Mouse (Mus musculus) MEL (cell line): ENCODE results near the gene Gcnt3.

ENCODE experiments used
- BHLHE40 ChIP-seq: IDR thresholded peaks from 2 replicates; pipeline ENCODE4 v1.6.1; 2012; ENCODE audit warnings: low read depth, mild to moderate bottlenecking, inconsistent platforms, low read length, improper control_type of control experiment, borderline replicate concordance
- CTCF ChIP-seq, 3 experiments: IDR thresholded peaks in 2 of 3; conservative IDR thresholded peaks in 1 of 3; 2 replicates each; pipeline ENCODE4 v1.5.1; 2011 to 2012; ENCODE audit warnings: low read length in 3 of 3, low read depth in 2 of 3, mild to moderate bottlenecking in 2 of 3, improper control_type of control experiment in 1 of 3, inconsistent platforms in 1 of 3, mixed read lengths in 1 of 3, moderate library complexity in 1 of 3; ENCODE audit not compliant: control insufficient read depth in 1 of 3, insufficient read depth in 1 of 3, poor library complexity in 1 of 3, severe bottlenecking in 1 of 3
- ETS1 ChIP-seq: IDR thresholded peaks from 2 replicates; pipeline ENCODE4 v1.6.1; 2012; ENCODE audit warnings: low read depth, mild to moderate bottlenecking, inconsistent platforms, low read length, improper control_type of control experiment, moderate library complexity
- MAX ChIP-seq: IDR thresholded peaks from 2 replicates; pipeline ENCODE4 v1.6.1; 2011; ENCODE audit warnings: low read length, improper control_type of control experiment
- POLR2AphosphoS5 ChIP-seq: IDR thresholded peaks from 2 replicates; pipeline ENCODE4 v1.6.1; 2012; ENCODE audit warnings: low read depth, borderline replicate concordance, mild to moderate bottlenecking, inconsistent platforms, low read length, moderate library complexity, mixed read lengths
- RCOR1 ChIP-seq: IDR thresholded peaks from 2 replicates; pipeline ENCODE4 v1.6.1; 2012; ENCODE audit warnings: low read depth, mild to moderate bottlenecking, inconsistent platforms, low read length, improper control_type of control experiment

DNA sequence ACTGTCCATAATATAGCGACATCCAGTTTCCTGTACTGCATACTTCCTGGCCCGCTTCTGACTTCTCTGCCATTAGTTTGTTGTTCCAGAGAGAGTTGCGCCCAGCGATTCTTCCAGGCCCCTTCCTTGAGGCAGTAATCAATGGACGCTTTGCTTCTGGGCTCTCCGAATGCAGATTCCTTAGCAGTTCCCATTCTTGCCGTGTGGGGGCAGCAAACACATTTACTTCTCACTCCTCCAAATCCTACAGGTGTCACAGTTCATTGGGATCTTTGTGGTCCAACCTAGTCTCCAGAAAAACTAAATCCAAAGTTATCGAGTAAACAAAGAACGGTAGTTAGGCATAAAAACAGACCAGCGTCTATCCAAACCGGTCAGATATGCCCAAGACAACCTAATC lies 46.2 kb upstream of the Gcnt3 start:
- TF ChIP-seq CTCF (IDR thresholded peaks at IDR 0.05 in 2 of 3, conservative IDR thresholded peaks at IDR 0.05 in 1 of 3; ENCODE audit: control insufficient read depth in 1 of 3, insufficient read depth in 1 of 3, low read depth in 2 of 3, low read length in 3 of 3, poor library complexity in 1 of 3, severe bottlenecking in 1 of 3) (peak; percentile 49 to 66 (median 53)), ETS1 (no peak), BHLHE40 (no peak), MAX (no peak), POLR2AphosphoS5 (no peak), RCOR1 (no peak)
